Mouse (Mus musculus) liver, adult 10 weeks (tissue): ENCODE data around the gene Olfr716. TPM values are rescaled to one million over a fixed set of nuclear protein-coding genes. Genes with fewer than 3 reads are reported as not detected.

Experiments used
- polyA plus RNA-seq: library from polyadenylated mRNA; stranded (reverse); fragments of 350-450 nt; fragmentation: Illumina TruSeq; extraction: RNeasy Lipid Tissue Mini Kit (QIAGEN cat#74804); gene quantifications from one replicate; pipeline ENCODE4 v1.2.3, GENCODE M21; 2014; ENCODE audit warnings: low read depth, low replicate concordance

Gene Olfr716
- not detected for polyA plus RNA-seq

DNA sequence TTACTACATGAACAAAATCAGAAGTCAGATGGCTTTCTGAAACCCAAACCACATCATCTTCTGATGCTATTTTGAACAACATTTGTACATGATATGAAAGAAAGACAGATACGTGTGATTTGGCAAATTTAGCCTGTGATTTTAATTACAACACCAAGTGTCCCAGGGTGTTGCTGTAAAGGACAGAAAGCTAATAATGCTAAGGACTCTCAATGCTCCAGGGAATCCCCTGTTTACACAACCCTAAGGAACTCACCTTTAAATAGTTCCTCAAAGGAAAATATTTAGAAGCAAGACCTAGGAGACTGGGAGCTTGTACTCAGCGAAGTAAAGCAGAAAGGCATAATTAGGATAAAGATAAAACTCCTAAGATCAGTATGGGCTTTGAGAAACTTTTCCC, at the start of gene Olfr716:
Olfr716 (plus strand) TSS at position 301 of the 400 bp plus-strand sequence.

DNA sequence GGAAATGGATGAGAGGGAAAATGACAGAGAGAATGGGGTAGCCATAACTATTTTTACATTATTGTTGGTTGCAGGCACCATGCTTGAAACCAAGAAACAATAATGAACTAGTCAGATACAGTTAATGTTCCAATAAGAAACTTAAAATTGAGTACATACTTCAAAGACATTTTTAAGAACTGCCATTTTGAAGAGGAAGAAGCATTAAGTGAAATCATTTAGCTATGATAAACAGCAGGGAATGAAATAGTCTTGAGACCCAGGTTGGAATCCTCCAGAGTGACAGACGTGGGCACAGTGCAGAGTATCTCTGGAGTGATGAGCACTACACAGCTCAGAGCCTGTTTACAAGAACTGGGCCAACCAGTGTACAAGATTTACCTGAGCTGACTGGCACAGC, 45.2 kb upstream of the Olfr716 start, which contains the start of gene Olfr17:
Olfr17 (plus strand) TSS at position 301 of the 400 bp plus-strand sequence.

DNA sequence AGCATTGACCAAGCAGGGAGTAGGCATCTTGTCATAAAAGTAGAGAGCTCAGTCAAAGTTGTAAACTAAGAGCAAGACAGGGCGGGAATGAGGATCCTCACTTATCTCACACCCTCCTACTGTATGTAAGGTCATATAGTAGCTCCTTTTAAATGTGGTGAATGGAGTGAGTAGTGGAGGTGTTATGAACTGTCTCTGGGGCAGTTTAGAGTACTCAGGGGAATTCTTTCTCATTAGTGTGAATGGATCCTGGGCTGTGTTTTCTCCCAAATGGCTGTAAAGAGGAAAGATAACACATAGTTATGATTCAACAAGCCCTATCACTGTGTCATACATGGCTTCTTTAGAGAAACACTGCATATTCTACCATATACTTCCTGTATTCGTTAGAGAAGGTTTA, 27.9 kb upstream of the Olfr716 start, which contains the start of gene Olfr715b:
Olfr715b (minus strand) TSS at position 101 of the 400 bp plus-strand sequence.

DNA sequence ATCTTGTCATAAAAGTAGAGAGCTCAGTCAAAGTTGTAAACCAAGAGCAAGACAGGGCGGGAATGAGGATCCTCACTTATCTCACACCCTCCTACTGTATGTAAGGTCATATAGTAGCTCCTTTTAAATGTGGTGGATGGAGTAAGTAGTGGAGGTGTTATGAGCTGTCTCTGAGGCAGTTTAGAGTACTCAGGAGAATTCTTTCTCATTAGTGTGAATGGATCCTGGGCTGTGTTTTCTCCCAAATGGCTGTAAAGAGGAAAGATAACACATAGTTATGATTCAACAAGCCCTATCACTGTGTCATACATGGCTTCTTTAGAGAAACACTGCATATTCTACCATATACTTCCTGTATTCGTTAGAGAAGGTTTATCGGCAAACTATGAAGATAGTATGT, 7.1 kb upstream of the Olfr716 start, which contains the start of gene Olfr715:
Olfr715 (minus strand) TSS at position 101 of the 400 bp plus-strand sequence.

DNA sequence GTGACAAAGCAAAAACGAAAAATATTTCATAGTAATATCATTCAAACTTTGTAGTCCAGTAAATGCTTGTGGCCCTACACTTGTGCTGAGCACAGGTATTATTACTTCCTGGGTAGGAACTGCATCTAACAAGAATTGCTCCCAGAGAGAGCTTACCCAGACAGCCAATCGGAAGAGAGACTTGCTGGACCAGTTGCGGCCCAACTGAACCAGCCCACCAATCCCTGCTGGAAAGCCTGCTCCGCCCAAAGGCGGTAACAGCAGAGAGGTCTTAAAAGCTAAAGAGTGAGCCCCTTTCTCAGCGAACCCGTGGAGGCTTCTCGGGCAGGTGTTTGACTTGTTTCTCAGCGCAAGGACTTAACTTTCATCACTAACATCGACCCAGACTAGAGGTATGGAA, 28.6 kb downstream of the Olfr716 start, which contains the start of gene Nlrp14:
Nlrp14 (plus strand) TSS at position 301 of the 400 bp plus-strand sequence.

Other genes with a start within 250 kb of the Olfr716 start
- not detected for gene Olfr707, start 237.1 kb upstream of the Olfr716 start, polyA plus RNA-seq
- gene Olfr1532-ps1, start 230.3 kb upstream of the Olfr716 start, polyA plus RNA-seq = not detected
- gene Olfr709-ps1, start 206.1 kb upstream of the Olfr716 start, polyA plus RNA-seq = not detected
- not detected for gene Olfr710, start 190.0 kb upstream of the Olfr716 start, polyA plus RNA-seq
- not detected for gene Olfr6, start 174.4 kb upstream of the Olfr716 start, polyA plus RNA-seq
- not detected for gene Olfr711, start 162.9 kb upstream of the Olfr716 start, polyA plus RNA-seq
- not detected for gene Olfr2, start 132.3 kb upstream of the Olfr716 start, polyA plus RNA-seq
- gene Olfr713, start 107.2 kb upstream of the Olfr716 start, polyA plus RNA-seq = not detected
- gene Olfr714, start 67.3 kb upstream of the Olfr716 start, polyA plus RNA-seq = not detected
- gene Olfr17, start 45.1 kb upstream of the Olfr716 start, polyA plus RNA-seq = not detected
- gene Olfr715b, start 28.0 kb upstream of the Olfr716 start, polyA plus RNA-seq = not detected
- gene Olfr715, start 7.2 kb upstream of the Olfr716 start, polyA plus RNA-seq = not detected
- gene Nlrp14, start 28.7 kb downstream of the Olfr716 start, polyA plus RNA-seq = not detected
- gene Rbmxl2, start 71.1 kb downstream of the Olfr716 start, polyA plus RNA-seq = not detected
- gene Syt9, start 232.4 kb downstream of the Olfr716 start, polyA plus RNA-seq = 1.1 TPM